Mouse (Mus musculus) bone marrow macrophage, adult 2 months (primary cell): ENCODE measurements around the gene Heatr5a. TPM values are rescaled to one million over a fixed set of nuclear protein-coding genes. Genes with fewer than 3 reads are reported as not detected.
A peak's percentile ranks its signal among the peaks of the same experiment; 100 is the strongest.

Source experiments
- H3K27ac ChIP-seq: 2 replicates; pipeline ENCODE4 v1.5.1; 2012; ENCODE audit warnings: low read depth, low read length; ENCODE audit not compliant: insufficient read depth
- H3K4me1 ChIP-seq: 2 replicates; pipeline ENCODE4 v1.6.1; 2012; ENCODE audit warnings: low read length; ENCODE audit not compliant: control insufficient read depth, insufficient read depth
- H3K4me3 ChIP-seq: 2 replicates; pipeline ENCODE4 v1.5.1; 2012; ENCODE audit warnings: mild to moderate bottlenecking, low read length, moderate library complexity; ENCODE audit not compliant: insufficient read depth
- CTCF ChIP-seq: IDR thresholded peaks from 2 replicates; pipeline ENCODE4 v1.5.1; 2012; ENCODE audit warnings: low read depth, mild to moderate bottlenecking, low read length, moderate library complexity
- POLR2A ChIP-seq: IDR thresholded peaks from 2 replicates; pipeline ENCODE4 v1.6.1; 2012; ENCODE audit warnings: mild to moderate bottlenecking, low read depth, low read length, borderline replicate concordance
- polyA plus RNA-seq: library from polyadenylated mRNA; stranded (reverse); fragments of >200 nt; gene quantifications from 2 replicates; pipeline ENCODE4 v1.2.4, GENCODE M21; 2012; ENCODE audit not compliant: missing spikeins, insufficient read depth, insufficient read length

Heatr5a gene
- polyA plus RNA-seq, 1 experiment: 41.6 TPM

- no peak overlapping the region for H3K27ac ChIP-seq
- peaks cover 30% of the 10 kb centered on the region for H3K4me1 ChIP-seq
- H3K4me3 ChIP-seq: no peak overlapping the region
- peak; percentile 39; the same call in 1 of the 2 replicates for TF ChIP-seq CTCF
- TF ChIP-seq POLR2A: no peak
These were observed 1.3 kb upstream of the Heatr5a start for GRCm38 (mm10) chr12:51972269-51973065.

- TF ChIP-seq CTCF (no peak), POLR2A (no peak)
- Histone ChIP-seq H3K27ac (peak overlapping the region; percentile 68), H3K4me3 (peak overlapping the region; percentile 83), H3K4me1 (peaks cover 22% of the 10 kb centered on the region)
These were observed 610 bp downstream of the Heatr5a start for GRCm38 (mm10) chr12:51970352-51971069.

- no peak overlapping the region for H3K27ac ChIP-seq
- TF ChIP-seq CTCF: no peak
- peak overlapping the region; percentile 83 for H3K4me3 ChIP-seq
- peaks cover 21% of the 10 kb centered on the region for H3K4me1 ChIP-seq
These were observed 1.2 kb downstream of the Heatr5a start for GRCm38 (mm10) chr12:51969876-51970275.

GRCm38 (mm10) chr12:51969092-51969491 is 2.0 kb downstream of the Heatr5a start:
- no peak for TF ChIP-seq POLR2A

GRCm38 (mm10) chr12:51967915-51968595 is 3.1 kb downstream of the Heatr5a start:
- no peak for TF ChIP-seq CTCF
- no peak for TF ChIP-seq POLR2A
- H3K4me3 ChIP-seq: no peak overlapping the region
- H3K27ac ChIP-seq: no peak overlapping the region
- peaks cover 26% of the 10 kb centered on the region for H3K4me1 ChIP-seq

More at GRCm38 (mm10) chr12:51969092-51969491, 2.0 kb downstream of the Heatr5a start:
- Histone ChIP-seq H3K4me3 (no peak overlapping the region), H3K27ac (no peak overlapping the region), H3K4me1 (peaks cover 25% of the 10 kb centered on the region)

GRCm38 (mm10) chr12:51957626-51958025 is 13.5 kb downstream of the Heatr5a start:
- no peaks in the 10 kb centered on the region for H3K4me1 ChIP-seq

GRCm38 (mm10) chr12:51952309-51952708 is 18.8 kb downstream of the Heatr5a start:
- H3K4me1 ChIP-seq: 0 out of 2 replicates have a peak, but pooled peaks cover 3% of the 10 kb centered on the region
- no peak for TF ChIP-seq CTCF
- no peak for TF ChIP-seq POLR2A
- no peak overlapping the region for H3K27ac ChIP-seq
- H3K4me3 ChIP-seq: no peak overlapping the region

More at GRCm38 (mm10) chr12:51957626-51958025, 13.5 kb downstream of the Heatr5a start:
- TF ChIP-seq CTCF (no peak), POLR2A (no peak)
- no peak overlapping the region for H3K4me3 ChIP-seq
- no peak overlapping the region for H3K27ac ChIP-seq

- Histone ChIP-seq H3K27ac (no peak overlapping the region), H3K4me3 (no peak overlapping the region), H3K4me1 (0 out of 2 replicates have a peak, but pooled peaks cover 3% of the 10 kb centered on the region)
- no peak for TF ChIP-seq POLR2A
- TF ChIP-seq CTCF: no peak
These were observed 23.6 kb downstream of the Heatr5a start for GRCm38 (mm10) chr12:51947498-51947945.

GRCm38 (mm10) chr12:51945331-51945730 is 25.8 kb downstream of the Heatr5a start:
- H3K4me3 ChIP-seq: no peak overlapping the region

More at GRCm38 (mm10) chr12:51945331-51945730, 25.8 kb downstream of the Heatr5a start:
- TF ChIP-seq POLR2A: no peak
- no peak for TF ChIP-seq CTCF
- H3K4me1 ChIP-seq: 0 out of 2 replicates have a peak, but pooled peaks cover 3% of the 10 kb centered on the region
- H3K27ac ChIP-seq: no peak overlapping the region
